Mouse (Mus musculus) WW6 (cell line): Measurements from ENCODE around the gene Rspry1.

Experiments
- DNase-seq: peaks from one replicate; pipeline ENCODE4 v3.0.0-alpha.2; 2013; ENCODE audit warnings: low read depth, low spot score

Gene Rspry1

GRCm38 (mm10) chr8:94602471-94603131 is 864 bp downstream of the Rspry1 start:
- DNase-seq, result no peak

DNA sequence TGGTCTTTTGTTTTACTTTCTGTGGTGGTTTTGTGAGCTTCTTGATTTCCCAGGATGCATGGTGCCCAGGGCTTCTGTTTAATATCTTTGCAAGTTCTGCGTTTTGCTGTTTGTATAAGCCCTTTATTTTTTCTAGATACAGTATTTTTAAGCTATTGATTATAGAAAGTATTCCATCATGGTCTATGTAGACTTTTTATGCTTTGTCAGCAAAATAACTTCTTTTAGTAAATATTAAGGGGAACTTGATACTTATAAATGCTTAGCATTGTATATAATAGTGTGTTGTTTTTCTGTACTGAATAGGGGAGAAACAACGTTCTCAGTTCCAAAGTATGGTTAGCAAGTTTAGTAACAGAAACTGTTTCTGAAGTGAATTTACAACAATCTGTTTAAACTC is 2.3 kb downstream of the Rspry1 start:
- DNase-seq, result no peak

- DNase-seq, result no peak
These were observed 5.3 kb downstream of the Rspry1 start for GRCm38 (mm10) chr8:94607064-94607463.

DNA sequence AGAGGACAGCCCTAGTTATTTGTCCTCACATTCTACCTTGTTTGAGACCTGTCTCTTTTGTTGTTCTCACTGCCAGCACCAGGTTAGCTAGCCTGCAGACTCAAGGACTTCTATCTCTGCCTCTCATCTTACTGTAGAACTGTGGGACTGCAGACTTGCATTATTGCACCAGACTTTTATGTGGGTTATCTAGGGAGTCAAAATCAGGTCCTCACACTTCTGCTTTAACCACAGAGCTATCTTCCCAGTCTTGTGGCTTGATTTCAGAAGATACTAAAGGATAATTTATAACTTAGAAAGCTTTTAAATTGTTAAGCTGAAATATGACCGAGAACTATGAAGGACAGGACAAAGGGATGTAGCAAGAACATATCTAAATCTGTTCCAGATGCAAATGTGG is 23.1 kb downstream of the Rspry1 start:
- DNase-seq, result no peak

- no peak for DNase-seq
These were observed 31.9 kb downstream of the Rspry1 start for GRCm38 (mm10) chr8:94633564-94634194.

DNA sequence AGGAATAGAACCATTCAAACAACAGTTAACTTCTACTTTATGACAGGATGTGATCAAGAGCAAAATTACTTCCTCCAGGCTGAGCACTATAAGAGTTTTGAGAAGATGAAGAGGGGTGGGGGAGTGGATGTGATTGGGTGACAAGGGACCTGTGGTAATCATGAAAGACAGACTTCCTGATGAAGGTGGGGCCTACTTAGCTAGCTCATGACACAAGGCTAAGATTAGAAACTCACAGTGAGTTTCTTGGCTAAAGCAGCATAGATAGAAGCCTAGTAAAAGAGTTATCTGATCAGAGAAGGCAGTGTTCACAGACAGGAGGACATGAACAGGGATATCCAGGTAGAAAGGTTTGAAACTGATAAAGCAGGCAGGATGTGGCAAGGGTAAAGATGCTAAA is 32.5 kb downstream of the Rspry1 start:
- DNase-seq, result no peak

- DNase-seq, result no peak
These were observed 39.4 kb downstream of the Rspry1 start for GRCm38 (mm10) chr8:94641183-94641582.

GRCm38 (mm10) chr8:94641938-94642337 is 40.2 kb downstream of the Rspry1 start:
- no peak for DNase-seq

DNA sequence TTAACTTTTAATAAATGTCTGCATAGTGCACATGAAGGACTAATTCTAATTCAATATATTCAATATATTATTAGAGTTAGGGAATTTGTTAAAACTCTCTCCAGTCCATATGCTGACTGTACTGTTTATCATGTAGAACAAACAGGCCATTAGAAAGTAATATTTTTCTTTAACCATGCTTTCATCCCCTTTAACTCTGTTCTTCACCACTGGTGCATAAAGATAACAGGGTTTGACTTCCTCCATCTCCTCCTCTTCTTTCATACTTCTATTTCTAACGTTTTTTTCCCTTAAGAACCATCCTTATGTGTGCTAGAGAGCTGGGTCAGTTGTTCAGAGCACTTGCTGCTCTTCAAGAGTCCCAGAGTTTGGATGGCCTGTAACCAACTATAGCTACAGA is 43.5 kb downstream of the Rspry1 start:
- no peak for DNase-seq

GRCm38 (mm10) chr8:94646165-94646564 is 44.4 kb downstream of the Rspry1 start:
- no peak for DNase-seq

DNA sequence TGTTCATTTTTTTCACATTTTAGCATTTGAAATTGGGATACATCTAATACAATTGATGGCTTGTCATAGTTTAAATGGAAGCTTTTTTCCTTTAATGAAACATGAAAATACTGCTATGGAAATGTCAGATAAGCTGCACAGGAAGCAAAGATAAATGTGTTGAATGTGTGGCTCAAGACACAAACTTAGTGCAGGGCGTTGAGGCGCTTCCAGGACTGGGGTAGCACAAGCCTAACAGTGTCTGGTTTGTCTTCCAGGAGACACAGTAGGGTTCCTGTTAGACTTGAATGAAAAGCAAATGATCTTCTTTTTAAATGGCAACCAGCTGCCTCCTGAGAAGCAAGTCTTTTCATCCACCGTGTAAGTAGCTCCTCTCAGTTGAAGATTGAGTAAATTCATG is 47.8 kb downstream of the Rspry1 start:
- DNase-seq, result no peak

DNA sequence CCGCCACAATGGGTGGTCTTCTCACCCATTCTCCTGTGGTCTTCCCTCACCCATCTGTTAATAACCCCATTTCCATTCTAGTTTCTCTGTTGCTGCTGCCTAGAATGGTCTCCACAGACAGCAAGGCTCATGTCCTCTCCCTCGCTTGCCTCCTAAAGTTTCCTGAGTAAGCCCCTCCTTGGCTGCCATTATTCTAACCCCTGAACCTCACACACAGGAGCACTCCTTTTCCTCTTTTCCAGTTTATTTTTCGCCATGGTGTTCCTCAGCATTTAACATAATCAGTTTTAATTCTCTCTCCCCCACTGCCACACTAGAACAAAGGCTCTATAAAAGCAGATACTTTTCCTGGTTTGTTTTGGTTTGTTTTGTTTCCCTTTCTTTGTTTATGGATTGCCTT is 51.2 kb downstream of the Rspry1 start:
- DNase-seq, result no peak

DNA sequence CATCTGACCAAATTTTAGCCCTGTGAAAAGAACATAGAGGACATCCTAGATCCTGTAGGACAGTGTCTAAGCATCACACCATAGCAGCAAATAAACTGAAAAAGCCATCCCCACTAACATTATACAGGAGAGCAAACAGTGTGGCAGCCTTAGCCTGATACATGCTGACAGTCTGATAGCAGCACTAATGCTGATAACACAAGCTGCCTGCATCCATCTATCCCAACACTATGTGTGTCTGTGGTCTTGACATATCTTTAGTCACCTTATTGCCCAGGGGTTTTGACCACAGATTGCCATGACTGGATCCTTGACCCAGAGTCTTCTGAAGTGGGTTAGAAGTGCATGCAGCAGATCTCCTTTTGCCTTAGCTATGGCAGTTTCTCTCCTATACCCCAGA is 53.3 kb downstream of the Rspry1 start:
- DNase-seq, result no peak

- DNase-seq, result no peak
These were observed 56.3 kb downstream of the Rspry1 start for GRCm38 (mm10) chr8:94658031-94658430.

DNA sequence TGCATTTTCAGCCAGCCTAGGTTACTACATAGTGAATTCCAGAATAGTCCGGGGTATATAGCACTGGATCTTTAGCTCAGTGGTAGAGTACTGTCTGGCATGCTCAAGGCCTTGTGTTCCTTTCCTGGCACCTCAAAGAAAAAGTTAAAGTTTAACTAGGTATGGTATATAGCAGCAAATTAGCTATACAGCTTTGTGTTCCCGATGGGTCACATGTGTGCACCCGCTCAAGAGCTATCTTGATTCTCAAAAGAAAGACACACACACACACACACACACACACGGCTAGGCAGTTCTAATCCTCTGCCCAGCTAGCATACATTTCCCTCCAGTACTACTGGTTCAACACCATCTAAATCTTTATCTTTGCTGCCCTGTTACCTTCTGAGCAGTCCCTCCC is 58.7 kb downstream of the Rspry1 start:
- no peak for DNase-seq

DNA sequence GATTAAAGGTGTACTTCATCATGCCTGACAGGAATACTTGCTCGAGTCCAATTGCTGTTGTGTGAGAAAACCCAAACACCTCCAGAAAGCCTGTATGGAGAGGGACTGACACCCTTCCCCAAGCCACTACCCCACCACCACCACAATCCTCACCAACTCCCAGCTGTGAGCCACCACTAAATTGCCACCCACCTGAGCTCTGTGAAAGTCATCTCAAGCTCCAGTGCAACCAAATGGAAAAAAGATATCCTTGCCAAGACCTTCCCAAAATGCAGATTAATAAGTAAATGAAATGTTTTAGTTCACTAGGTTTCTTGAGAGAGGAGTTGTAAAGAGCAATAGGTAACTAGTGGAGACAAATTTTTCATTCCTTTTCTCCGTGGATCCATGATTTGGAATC is 63.0 kb downstream of the Rspry1 start:
- DNase-seq, result no peak

DNA sequence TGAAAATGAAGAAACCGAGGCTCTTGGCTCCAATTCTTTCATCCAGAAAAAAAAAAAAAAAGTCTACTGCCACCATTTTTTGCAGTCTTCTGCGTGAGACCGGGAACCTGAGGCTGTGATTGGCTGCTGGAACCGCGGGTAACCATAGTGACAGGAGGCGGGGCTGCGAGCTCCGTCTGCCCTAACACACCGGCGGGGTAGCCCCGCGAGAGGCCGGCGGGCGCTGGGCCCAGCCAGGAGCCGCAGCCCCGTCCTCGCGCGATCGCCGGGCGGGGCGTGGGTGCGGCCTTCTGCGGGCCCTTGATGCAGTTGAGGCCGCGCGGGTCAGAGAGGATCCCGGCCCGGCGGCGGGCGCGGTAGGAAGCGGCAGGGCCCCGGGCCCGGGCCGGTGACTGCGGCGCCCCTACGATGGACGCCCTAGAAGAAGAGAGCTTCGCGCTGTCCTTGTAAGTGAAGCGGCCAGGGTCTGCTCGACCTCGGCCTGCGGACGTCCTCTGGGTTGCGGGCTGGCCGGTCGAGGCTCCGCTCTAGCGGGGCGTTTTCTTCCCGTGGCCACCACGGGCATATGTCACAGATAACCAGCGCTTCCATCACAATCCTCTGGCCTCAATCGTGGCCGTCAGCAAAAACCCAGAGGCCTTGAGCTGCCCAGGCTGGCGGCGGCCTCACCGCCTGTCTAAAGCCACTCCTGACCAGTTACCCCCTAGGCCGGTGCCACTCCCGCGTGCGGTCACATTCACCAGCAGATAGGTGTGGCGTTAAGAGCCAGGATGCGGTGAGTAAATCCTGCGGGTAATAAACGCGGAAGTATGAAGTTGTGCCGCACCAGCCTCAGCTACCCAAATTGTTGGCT is 64.9 kb downstream of the Rspry1 start, which contains the start of gene Arl2bp:
Arl2bp (plus strand) TSS at position 145 of the 853 bp plus-strand sequence.
- peak; percentile 87 for DNase-seq

GRCm38 (mm10) chr8:94674384-94674783 is 72.6 kb downstream of the Rspry1 start:
- no peak for DNase-seq

GRCm38 (mm10) chr8:94675923-94676322 is 74.2 kb downstream of the Rspry1 start:
- DNase-seq, result no peak

DNA sequence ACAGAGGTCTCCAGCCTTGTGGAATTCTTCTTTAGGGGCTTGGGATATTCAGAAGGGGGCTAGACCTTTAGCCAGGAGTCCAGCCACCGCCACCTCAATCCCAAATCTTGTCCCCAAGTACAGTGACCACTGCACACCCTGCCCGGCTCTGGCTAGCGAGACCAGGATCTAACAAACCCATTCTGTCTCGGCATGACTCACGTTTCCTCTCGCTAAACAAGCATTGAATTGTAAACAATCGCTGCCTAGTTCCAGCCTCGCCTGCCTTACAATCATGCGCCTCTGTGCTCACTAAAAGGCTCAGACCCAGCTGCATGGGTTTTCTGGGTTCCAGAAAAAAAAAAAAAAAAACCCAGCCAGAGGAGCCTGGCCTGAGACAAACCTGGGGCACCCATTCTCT is 76.8 kb downstream of the Rspry1 start:
- no peak for DNase-seq

- DNase-seq, result no peak
These were observed 78.7 kb downstream of the Rspry1 start for GRCm38 (mm10) chr8:94680414-94680813.

DNA sequence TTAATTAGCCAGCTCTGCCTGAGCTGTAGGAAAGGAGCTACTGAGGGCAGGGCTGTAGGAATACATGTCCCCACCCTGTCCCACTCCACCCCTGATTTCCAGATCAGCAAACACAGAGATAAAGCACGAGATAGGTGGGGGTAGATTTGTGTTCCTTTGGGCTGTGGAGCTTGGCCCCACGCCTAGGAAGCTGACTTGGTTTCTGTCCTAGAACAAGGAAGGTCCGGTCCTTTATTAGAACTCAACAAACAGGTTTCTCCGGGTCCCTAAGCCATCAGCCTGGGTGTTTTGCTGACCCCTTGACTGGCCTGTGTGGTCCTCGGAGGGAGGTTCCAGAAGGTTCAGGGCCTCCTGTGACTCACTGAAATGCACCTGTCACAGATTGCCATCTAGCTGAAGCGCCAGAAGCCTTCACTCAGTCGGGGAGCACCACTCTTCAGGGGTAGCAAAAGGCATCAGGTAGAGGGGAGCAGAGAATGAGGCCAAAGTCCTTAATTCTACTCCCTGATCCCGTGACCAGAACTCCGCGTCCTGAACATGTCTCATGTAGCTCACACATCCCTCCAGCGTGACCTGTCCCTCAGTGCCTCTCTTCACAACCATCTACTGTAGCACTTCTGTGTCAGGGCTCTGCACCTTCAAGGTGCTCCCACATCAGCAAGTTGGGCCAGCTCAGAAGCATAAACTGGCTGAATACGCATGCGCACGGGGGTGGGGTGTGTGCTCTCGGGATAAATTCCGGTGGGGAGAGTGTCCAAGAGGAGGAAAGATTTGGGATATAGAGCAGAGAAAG is 81.2 kb downstream of the Rspry1 start:
- no peak for DNase-seq
